Mouse (Mus musculus): Measurements from ENCODE around the gene Nr1i3. TPM values are rescaled to one million over a fixed set of nuclear protein-coding genes. Genes with fewer than 3 reads are reported as not detected.
A peak's percentile ranks its signal among the peaks of the same experiment; 100 is the strongest.

Nr1i3 gene
- total and polyA plus RNA-seq, 3 experiments: 0.24 to 1.7 TPM; not detected in 1

- peak; percentile 94 for DNase-seq (ENCODE audit: low read depth, low spot score)
- H3K9me3 ChIP-seq (replicated peaks; ENCODE audit: insufficient read depth, low read length): no peaks in the 10 kb centered on the region
- H3K79me2 ChIP-seq (ENCODE audit: control insufficient read depth, insufficient read depth, low read length, poor library complexity): no peaks in the 10 kb centered on the region; the same call in 1 of the 2 replicates
- peak within 1 kb of the TSS; percentile 73 to 89 for H3K4me3 ChIP-seq (ENCODE audit: control insufficient read depth in 1 of 2, insufficient read depth in 1 of 2, low read depth in 2 of 2, low read length in 2 of 2)
- no peaks in the 10 kb centered on the region for H3K27me3 ChIP-seq (ENCODE audit: control insufficient read depth in 1 of 2, insufficient read depth in 2 of 2, low read length in 2 of 2)
- H3K27ac ChIP-seq (ENCODE audit: control insufficient read depth, low read depth, low read length): peak within 1 kb of the TSS; percentile 53
- peaks cover 17 to 30% of the 10 kb centered on the region in 2 experiments for H3K4me1 ChIP-seq (ENCODE audit: control insufficient read depth in 1 of 2, insufficient read depth in 2 of 2, low read length in 2 of 2)
- H3K36me3 ChIP-seq (ENCODE audit: control insufficient read depth in 1 of 2, insufficient read depth in 2 of 2, low read length in 2 of 2): peaks cover 0 to 29% of the 10 kb centered on the region in 2 experiments; a peak in 2 of 4 replicates
- peak within 1 kb of the TSS; percentile 75 for H3K9ac ChIP-seq (ENCODE audit: control insufficient read depth, low read depth, low read length, poor library complexity, severe bottlenecking)
- TF ChIP-seq MAZ (IDR thresholded peaks at IDR 0.05; ENCODE audit: low read depth, low read length) (peak; percentile 49; the same call in 1 of the 2 replicates), ZKSCAN1 (IDR thresholded peaks at IDR 0.05; ENCODE audit: low read depth, low read length) (no peak), JUND (IDR thresholded peaks at IDR 0.05; ENCODE audit: low read depth, low read length) (no peak), ZMIZ1 (IDR thresholded peaks at IDR 0.05; ENCODE audit: low read depth, low read length) (peak; percentile 97), E2F4 (IDR thresholded peaks at IDR 0.05; ENCODE audit: borderline replicate concordance, low read depth, low read length) (no peak), NELFE (IDR thresholded peaks at IDR 0.05; ENCODE audit: low read depth, low read length) (peak; percentile 96), SIN3A (IDR thresholded peaks at IDR 0.05; ENCODE audit: low read length) (peak; percentile 87), USF2 (IDR thresholded peaks at IDR 0.05; ENCODE audit: borderline replicate concordance in 1 of 2, insufficient read depth in 1 of 2, low read depth in 1 of 2, low read length in 2 of 2) (no peak), TBP (IDR thresholded peaks at IDR 0.05; ENCODE audit: low read depth, low read length) (peak; percentile 78), NRF1 (IDR thresholded peaks at IDR 0.05; ENCODE audit: insufficient read depth, low read depth, low read length, poor library complexity, severe bottlenecking) (peak; percentile 46; the same call in 1 of the 2 replicates), ZC3H11A (IDR thresholded peaks at IDR 0.05; ENCODE audit: low read depth, low read length) (no peak), MEF2A (IDR thresholded peaks at IDR 0.05; ENCODE audit: extremely low read depth, insufficient replicate concordance, low read depth, low read length, poor library complexity, severe bottlenecking) (0 out of 2 replicates have a peak, but pooled peaks have one; percentile 44), KAT2A (conservative IDR thresholded peaks at IDR 0.05; ENCODE audit: low read depth, low read length) (peak; percentile 71), ETS1 (IDR thresholded peaks at IDR 0.05; ENCODE audit: low read depth, low read length) (peak; percentile 48; the same call in 1 of the 2 replicates), TAL1 (IDR thresholded peaks at IDR 0.05; ENCODE audit: low read length) (no peak), MYC (IDR thresholded peaks at IDR 0.05; ENCODE audit: low read depth, low read length) (peak; percentile 69; the same call in 1 of the 2 replicates), BHLHE40 (IDR thresholded peaks at IDR 0.05; ENCODE audit: borderline replicate concordance, low read depth, low read length) (no peak), TCF12 (IDR thresholded peaks at IDR 0.05; ENCODE audit: low read depth, low read length) (peak; percentile 80), CHD1 (IDR thresholded peaks at IDR 0.05; ENCODE audit: low read depth, low read length) (no peak), USF1 (IDR thresholded peaks at IDR 0.05; ENCODE audit: low read depth, low read length) (peak; percentile 51; the same call in 1 of the 2 replicates), POLR2A (IDR thresholded peaks at IDR 0.05; ENCODE audit: control insufficient read depth in 1 of 2, insufficient read depth in 1 of 2, low read depth in 1 of 2, low read length in 2 of 2, poor library complexity in 1 of 2) (peak; percentile 93 to 98), CHD2 (IDR thresholded peaks at IDR 0.05; ENCODE audit: low read length) (no peak), POLR2AphosphoS5 (IDR thresholded peaks at IDR 0.05; ENCODE audit: borderline replicate concordance, low read depth, low read length) (peak; percentile 14; the same call in 1 of the 2 replicates), CTCF (IDR thresholded peaks at IDR 0.05 in 2 of 3, conservative IDR thresholded peaks at IDR 0.05 in 1 of 3; ENCODE audit: control insufficient read depth in 1 of 3, insufficient read depth in 1 of 3, low read depth in 2 of 3, low read length in 3 of 3, poor library complexity in 1 of 3, severe bottlenecking in 1 of 3) (0 out of 6 replicates have a peak, but pooled peaks of 1 of the 3 experiments have one; percentile 3), GABPA (IDR thresholded peaks at IDR 0.05; ENCODE audit: low read depth, low read length) (no peak), RCOR1 (IDR thresholded peaks at IDR 0.05; ENCODE audit: low read depth, low read length) (peak; percentile 62; the same call in 1 of the 2 replicates), RAD21 (IDR thresholded peaks at IDR 0.05; ENCODE audit: low read depth, low read length) (no peak), MYB (IDR thresholded peaks at IDR 0.05; ENCODE audit: low read depth, low read length) (no peak), MXI1 (IDR thresholded peaks at IDR 0.05; ENCODE audit: low read depth, low read length) (peak; percentile 56; the same call in 1 of the 2 replicates), GATA1 (IDR thresholded peaks at IDR 0.05; ENCODE audit: low read depth, low read length) (no peak), ZNF384 (IDR thresholded peaks at IDR 0.05; ENCODE audit: low read depth, low read length) (no peak), UBTF (IDR thresholded peaks at IDR 0.05; ENCODE audit: borderline replicate concordance, insufficient read depth, low read depth, low read length) (no peak), MAX (IDR thresholded peaks at IDR 0.05; ENCODE audit: low read length) (peak; percentile 65), ELF1 (IDR thresholded peaks at IDR 0.05; ENCODE audit: low read depth, low read length) (peak; percentile 66), SMC3 (IDR thresholded peaks at IDR 0.05; ENCODE audit: low read depth, low read length) (no peak)
These were observed 56.2 kb downstream of the Nr1i3 start, which contains the start of gene B4galt3 for GRCm38 (mm10) chr1:171269848-171270572. Gene B4galt3 (plus strand): TSS chr1:171270328.

All from MEL (cell line).